Mouse (Mus musculus) olfactory bulb, adult 2 months (tissue): ENCODE data around the gene Gm49711.

ENCODE experiments used
- CTCF ChIP-seq: fragments of 200-500 bp; IDR thresholded peaks from 2 replicates; pipeline ENCODE4 v1.5.1; 2012; ENCODE audit warnings: low read depth, mild to moderate bottlenecking, low read length, moderate library complexity; ENCODE audit not compliant: insufficient read depth
- POLR2A ChIP-seq: fragments of 200-500 bp; IDR thresholded peaks from 2 replicates; pipeline ENCODE4 v1.6.1; 2012; ENCODE audit warnings: mild to moderate bottlenecking, low read depth, low read length, moderate library complexity; ENCODE audit not compliant: insufficient read depth

DNA sequence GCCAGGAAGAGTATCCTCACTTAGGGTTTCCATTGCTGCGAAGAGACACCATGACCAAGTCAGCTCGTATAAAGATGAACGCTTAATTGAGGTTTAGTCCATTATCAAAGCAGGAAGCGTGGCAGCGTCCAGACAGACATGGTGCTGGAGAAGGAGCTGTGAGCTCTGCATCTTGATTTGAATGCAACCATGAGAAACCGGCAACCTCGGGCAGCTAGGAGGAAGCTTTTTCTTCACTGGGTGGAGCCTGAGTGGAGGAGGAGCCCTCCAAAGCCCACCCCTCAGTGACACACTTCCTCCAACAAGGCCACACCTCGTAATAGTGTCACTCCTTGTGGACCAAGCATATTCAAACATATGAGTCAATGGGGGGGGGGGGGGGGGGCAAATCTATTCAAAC, 71.7 kb downstream of the Gm49711 start:
- no peak for TF ChIP-seq CTCF
- TF ChIP-seq POLR2A = no peak
